Mouse (Mus musculus): ENCODE results near the gene Rnasel. TPM values are rescaled to one million over a fixed set of nuclear protein-coding genes. Genes with fewer than 3 reads are reported as not detected.

Rnasel gene
- polyA plus RNA-seq, 1 experiment from 2014 or later, result 13.8 TPM

Other genes starting within 250 kb of the Rnasel start
- 8.0 and 10.1 TPM in 2 replicates for gene Npl, start 199.4 kb upstream of the Rnasel start, polyA plus RNA-seq (2015; fragmentation: Nextera tagmentation; extraction: Ambion mirVana)
- 0.07 and 0.09 TPM in 2 replicates for gene Rgs8, start 96.4 kb upstream of the Rnasel start, polyA plus RNA-seq (2015; fragmentation: Nextera tagmentation; extraction: Ambion mirVana)
- 0.39 and 0.56 TPM in 2 replicates for gene Rgs16, start 9.1 kb upstream of the Rnasel start, polyA plus RNA-seq (2015; fragmentation: Nextera tagmentation; extraction: Ambion mirVana)
- not detected in 2 replicates for gene Rgsl1, start 94.7 kb downstream of the Rnasel start, polyA plus RNA-seq (2015; fragmentation: Nextera tagmentation; extraction: Ambion mirVana)
- 0.10 and 0.17 TPM in 2 replicates for gene Teddm1b, start 124.9 kb downstream of the Rnasel start, polyA plus RNA-seq (2015; fragmentation: Nextera tagmentation; extraction: Ambion mirVana)
- not detected in 2 replicates for gene Teddm1a, start 142.3 kb downstream of the Rnasel start, polyA plus RNA-seq (2015; fragmentation: Nextera tagmentation; extraction: Ambion mirVana)
- gene Glul, start 150.5 kb downstream of the Rnasel start, polyA plus RNA-seq (2015; fragmentation: Nextera tagmentation; extraction: Ambion mirVana), result 114 TPM in 2 replicates
- gene Teddm2, start 150.8 kb downstream of the Rnasel start, polyA plus RNA-seq (2015; fragmentation: Nextera tagmentation; extraction: Ambion mirVana), result 0.39 and 0.41 TPM in 2 replicates